Mouse (Mus musculus) spleen, adult 18-20 months (tissue): Measurements from ENCODE around the gene Pou2f2.

Experiments used
- DNase-seq, 2 experiments: peaks; one replicate each; pipeline ENCODE4 v3.0.0; 2022; ENCODE audit warnings: mixed read lengths in 2 of 2

Pou2f2 gene

DNA sequence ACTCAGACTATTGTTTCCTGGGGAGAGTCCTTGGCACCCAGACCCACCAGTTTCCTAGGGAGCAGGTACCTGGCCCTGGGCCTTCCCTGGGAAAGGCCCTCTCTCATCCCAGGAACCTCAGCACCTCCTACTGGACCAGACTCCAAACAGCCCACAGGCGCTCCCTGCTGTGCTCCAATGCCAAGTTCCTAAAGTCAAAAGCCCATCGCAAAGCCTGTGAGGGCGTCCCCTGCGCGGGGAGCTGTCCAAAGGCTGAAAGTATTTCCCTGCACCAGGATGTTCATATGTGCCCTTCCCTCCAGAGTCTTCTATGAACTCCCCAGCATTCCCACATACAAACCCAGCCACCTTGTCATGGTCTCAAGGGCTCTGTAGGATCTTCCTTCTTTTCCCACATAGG lies 37.8 kb downstream of the Pou2f2 start:
- DNase-seq, result no peak

DNA sequence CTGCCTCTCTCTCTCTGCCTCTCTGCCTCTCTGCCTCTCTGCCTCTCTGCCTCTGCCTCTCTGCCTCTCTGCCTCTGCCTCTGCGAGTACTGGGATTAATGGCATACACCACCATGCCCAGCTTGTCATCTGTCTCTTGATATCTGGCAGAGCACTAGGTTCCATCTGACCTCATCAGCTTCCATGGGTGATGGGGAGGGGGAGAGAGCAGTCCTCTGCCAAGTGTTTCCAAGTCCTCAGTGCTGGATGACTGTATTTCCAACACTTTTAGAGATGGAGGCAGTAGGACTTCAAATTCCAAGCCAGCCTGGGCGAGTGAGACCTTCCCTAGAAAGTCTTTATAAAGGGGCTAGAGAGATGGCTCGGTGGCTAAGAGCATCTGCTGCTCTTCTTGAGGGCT lies 42.0 kb downstream of the Pou2f2 start:
- DNase-seq, result no peak

DNA sequence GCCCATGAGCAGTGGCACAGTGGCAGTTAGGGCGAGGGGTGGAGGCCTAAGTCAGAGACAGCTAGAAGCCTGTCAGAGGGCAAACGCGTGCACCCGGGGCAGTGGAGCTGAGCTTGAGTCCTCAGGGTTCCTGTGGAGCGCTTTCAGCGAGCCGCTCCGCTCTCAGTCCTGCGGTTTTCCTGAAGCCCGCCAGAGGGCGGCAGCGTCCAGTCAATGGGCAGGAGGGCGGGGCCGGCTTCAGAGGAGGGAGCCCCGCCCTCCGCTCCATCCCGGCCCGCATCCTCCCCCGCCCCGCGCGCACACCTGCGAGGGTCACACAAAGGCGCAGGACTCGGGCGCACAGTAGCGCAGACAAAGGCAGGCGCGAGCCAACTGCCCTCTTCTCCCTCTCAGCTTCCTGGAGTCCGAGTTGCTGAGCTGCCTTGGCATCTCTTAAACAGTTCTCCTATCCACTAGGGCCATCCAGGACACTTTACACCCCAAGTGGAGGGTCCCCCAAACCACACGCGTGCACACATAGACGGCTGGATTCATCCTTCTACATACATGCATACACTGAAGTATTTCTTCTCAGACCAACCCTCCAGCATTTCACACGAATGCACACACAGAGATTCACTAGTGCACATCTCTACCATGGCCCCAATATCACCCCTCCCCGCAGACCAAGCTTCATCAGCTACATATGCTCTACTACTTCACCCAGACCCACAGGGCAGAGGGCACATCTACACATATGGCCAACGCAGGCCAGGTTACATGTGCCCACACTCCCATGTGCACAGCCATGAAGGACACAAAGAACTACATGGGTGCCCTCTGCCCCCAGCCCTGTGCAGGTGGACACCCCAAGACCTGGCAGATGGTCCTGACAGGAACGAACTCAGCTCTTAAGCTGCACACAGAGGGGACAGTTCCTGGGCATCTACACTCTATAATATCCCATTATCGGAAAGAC lies 46.2 kb downstream of the Pou2f2 start:
- peak; percentile 79 to 85 for DNase-seq

DNA sequence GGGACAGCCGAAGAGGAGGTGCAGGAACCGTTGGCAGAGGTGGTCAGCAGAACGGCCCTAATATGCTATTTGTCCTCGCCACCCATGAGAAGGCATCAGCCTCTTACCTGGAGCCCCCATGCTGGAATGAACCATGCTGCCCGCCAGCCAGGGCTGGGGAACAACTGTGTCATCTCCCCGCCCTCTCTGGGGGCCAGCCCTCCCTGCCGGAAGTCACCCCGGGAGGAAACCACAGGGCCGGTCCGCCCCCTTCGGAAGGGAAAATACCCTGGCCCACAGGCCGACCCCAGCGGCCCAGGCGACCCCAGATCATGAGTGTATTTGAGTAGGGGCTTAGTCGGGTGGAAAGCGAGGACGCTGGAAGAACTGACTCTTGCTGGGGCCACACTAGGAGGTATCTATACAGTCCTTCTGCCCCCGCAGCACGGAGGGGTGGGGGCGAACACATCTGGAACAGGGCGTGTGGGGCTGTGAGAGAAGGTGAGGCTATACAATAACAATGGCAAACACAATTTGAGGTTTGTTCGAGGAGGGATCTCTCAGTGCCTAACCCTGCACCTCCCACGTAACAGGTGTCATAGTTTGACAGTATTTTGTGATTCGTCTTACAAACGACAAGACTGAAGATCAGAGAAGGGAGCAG lies 47.1 kb downstream of the Pou2f2 start:
- peak; percentile 82 to 83 for DNase-seq

DNA sequence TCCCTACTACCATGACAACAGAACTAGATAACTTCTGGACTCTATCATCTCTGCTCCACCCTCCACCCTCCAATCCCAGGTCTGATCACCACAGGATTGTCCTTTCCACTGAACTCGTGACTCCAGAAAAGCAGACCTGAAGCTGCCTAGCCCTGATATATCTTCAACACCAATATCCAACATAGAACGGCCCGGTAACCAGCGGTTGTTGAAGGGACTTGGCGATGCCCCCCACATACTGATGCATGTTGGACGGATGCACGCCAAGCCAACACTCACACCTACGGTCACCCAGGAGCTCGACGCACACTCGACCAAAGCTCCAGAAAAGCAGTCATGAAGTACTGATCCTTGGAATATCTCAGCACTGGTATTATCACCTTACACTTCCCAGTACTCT lies 48.3 kb downstream of the Pou2f2 start:
- no peak for DNase-seq

DNA sequence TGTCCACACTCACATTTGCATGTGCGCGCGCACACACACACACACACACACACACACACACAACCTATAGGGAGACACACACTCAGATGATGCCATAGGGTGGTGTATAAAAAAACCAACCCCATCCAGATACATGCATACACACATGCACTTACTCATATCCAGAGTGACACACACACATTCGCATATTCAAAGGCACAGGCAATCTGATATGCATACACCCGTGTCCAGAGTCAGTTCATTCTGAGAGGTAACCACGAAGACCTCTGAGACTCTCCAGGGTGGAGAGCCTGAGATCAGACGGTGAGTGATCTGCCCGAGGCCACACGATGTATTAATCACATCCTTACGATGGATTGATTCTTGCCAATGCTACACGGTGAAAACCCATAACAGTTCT lies 49.0 kb downstream of the Pou2f2 start:
- DNase-seq, result no peak

DNA sequence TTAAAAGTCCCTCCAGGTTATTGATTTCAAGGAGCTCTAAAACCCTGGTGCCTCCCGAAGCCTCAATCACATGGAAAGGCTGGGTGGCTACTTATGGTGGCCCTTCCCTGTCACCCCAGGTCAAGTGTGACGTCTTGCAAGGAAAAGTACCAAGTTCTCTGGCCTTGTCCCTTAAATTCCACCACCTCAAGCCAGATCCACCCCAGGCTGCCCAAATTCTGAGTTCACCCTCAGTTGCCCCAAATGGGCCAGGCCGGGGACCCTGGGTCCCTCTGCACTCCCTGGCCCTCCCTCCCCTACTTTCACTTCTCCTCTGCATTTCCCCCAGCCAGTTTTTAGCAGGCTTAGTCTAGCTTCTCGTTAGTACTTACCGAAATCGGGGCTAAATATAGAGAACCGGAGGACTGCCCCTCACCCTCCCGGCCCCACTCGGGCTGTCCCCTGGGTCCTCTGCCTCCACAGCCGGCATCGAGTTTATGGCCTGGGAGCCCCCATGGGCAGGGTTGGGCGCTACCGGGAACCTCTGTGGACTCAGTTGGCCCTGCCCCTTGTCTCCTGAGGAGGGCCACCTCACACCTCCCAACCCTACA lies 50.0 kb downstream of the Pou2f2 start:
- DNase-seq, result peak; percentile 75 to 83

DNA sequence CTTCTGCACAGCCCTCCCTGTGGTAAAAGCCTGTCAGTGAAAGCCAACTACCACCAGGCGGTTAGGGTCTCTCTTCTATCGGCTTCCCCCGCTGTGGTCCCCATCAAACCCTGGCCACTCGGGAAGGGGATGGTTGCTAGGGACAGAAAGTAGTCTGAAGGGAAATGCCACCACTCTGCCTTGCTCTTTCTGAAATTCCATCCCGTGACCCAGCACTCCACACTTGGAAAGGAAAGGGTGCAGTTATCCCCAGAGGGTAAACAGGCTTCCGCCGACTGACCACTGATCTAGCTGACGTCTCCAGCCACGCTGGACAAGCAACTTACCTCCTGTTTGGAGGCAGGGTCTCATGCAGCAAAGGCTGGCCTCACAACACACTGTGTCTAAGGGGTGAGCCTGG lies 51.6 kb downstream of the Pou2f2 start:
- no peak for DNase-seq

DNA sequence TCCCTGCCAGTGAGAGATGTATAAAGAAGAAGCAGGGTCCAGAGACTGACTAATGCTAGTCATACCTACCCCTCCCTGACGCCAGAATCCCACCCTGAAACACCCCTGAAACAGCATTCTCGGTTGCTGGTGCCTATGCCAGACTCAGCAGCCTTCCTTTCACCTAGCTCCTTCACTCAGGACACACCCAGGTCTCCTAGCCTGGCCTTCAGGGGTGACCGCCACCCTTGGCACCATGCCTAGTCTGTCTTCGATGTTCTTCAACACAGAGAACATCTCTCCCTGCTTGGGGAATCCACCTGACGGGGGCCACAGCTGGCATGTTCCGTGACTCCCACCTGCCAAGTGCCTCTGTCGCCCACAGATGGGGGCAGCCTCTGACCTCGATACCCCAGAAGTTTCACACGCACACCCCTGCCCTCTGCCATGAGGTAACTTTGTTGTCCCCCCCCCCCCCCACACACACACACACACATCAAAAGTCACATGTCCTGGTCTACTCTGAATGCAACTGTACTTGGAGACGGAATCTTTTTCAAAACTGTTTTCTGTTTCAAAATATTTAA lies 53.7 kb downstream of the Pou2f2 start:
- no peak for DNase-seq

DNA sequence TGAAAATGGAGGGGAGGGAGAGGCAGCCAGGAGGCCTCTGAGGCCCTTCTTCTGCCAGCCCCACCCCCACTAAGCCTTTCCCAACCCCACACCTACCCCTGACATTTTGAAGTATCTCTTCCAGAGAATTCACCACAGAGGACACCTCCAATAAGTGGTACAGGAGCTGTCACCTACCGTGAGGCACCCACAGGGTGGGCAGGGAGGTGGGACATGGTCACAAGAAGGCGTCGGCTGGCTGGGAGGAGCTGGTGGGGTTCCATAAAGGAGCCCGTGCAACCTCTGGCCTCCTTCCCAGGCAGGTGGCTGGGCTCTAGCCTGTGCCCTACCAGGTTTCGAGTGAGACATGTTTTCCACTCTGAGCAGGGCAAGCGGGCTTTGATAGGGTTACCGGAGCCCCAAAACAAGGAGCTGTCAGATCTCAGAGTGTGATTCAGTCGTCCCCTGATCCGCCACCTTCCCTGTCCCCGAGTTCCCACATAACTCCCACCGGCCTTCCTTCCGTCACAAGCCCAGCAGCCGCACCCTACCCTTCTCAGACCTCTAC lies 58.2 kb downstream of the Pou2f2 start:
- DNase-seq, result no peak

DNA sequence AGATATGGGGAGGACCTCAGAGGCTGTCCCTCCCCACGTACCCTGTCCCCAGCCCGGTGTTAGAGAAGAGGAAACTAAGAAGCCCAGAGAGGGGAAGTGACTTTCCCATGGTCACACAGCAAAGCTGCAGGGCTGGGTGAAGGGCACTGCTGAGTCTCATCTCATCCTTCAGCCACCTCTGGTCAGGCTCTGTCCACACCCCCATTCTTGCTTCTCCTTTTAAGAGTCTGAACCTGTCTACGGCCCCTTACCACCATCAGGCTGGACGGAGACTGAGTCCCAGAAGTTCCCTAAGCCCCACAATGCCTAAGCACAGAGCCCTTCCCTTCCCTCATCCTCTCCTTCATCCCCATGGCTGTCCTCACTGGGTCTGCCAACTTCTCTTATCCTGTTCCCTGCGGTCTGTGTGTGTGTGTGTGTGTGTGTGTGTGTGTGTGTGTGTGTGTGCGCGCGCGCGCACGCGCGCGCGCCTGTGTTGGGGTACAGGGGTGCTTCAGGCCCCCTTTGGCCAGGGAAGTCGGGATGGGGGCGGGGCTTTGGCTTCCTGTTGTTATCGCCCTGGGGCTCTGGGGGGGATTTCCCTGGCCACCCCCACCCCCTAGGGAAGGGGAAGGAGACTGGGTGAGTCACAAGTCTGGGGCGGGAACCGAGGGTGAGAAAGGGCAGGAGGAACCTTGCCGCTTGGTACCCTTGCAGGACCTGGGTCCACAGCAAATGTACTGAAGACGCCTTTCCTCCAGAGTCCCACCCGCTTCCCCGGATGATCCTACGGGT lies 59.3 kb downstream of the Pou2f2 start:
- peak; percentile 88 for DNase-seq

DNA sequence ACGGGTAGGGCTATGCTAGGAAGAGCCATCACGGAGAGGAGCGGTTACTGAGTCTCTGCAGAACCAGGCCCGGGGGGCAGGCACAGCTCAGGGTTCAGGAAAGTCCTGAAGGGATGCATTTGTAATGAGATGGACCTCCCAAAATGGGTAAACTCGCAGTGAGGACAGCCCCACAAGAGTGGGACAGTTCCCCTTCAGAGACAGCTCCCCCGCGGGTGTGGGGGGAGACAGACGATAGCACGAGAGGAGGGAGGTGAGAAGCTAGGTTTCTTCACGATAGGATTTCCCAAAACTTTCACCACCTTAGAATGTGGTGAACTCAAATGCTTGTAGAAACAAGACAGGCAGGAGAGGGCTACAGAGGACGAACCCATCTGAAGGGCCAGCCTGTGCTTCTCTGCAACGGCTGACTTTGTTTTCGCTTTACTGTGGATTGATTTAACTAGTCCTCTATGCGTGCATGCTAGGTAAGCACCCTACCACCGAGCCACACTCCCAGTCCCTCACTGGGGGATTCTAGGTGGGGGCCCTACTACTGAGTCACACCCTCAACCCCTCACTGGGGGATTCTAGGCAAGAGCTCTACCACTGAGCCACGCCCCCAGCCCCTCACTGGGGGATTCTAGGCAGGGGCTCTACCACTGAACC lies 66.4 kb downstream of the Pou2f2 start:
- DNase-seq, result no peak

DNA sequence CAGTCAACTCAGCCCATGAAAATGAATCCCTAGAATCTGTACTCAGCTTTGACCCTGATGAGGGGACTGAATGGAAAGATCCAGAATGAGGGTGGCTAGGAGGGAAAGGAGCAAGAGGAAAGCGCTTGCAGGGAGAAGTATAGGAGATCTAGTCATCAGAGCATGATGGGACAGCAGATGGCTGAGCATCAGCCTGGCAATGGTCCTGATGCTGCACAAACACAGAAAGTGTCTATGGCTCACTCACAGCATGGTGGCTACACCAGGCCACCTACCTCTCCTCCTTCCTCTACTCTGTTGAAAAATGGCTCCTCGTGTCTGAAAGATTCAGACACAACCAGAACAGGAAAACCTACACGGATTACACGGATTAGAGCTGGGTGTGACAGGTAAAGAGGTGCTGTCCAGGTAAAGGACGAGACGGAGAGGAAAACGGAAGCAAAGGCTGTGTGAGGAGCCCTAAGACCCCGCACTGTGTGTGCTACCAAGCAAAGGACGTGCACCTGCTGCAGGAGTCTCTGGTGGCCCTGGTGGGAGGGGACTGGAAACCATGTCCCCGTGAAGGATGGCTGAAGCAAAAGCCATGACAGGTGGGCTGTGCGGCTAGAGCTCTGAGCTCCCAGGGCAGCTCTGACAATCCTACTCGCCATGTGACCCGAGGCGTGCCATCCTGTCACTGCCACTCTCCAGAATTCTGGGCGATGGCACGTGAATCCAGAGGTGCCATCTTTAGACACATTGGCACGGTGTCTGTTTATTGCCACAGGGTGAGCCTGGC lies 67.2 kb downstream of the Pou2f2 start:
- peak in 1 of 2 experiments; percentile 51 for DNase-seq

DNA sequence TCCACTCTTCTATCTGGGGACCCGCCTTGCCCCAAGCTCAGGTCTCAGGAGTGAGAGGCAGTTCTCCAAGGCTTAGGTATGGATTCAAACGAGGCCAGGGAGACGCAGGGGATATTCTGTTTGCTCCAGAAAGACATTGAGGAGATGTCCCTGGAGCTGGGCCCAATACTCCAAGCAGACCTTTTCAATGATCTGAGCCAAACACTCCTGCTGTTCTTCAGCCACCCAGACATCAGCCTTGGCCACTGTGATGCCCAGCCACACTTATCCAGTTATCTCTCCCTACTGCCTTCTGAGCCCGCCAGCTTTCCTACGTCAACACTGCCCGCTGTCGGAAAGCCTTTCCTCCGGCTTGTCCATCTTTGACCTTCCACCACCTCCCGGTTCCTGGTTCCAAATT lies 69.2 kb downstream of the Pou2f2 start:
- no peak for DNase-seq

DNA sequence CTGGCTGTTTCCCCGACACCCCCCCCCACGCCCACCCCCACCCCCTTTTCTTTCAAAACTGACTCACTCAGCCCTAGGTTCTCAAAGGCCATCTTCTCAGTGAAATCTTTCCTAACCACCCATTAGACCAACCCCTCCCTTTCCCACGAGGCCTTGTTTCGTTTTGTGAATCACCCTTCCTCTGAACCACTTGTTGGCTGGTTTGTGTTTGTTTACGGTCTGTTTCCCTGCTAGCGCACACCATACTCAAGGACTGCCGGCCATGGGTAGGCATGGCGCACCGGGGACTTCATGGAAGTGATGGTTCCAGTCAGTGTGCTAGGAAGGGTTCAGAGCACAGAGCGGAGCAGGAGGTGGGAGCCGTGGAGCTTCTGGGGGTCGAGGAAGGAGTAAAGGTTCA lies 70.2 kb downstream of the Pou2f2 start:
- no peak for DNase-seq

DNA sequence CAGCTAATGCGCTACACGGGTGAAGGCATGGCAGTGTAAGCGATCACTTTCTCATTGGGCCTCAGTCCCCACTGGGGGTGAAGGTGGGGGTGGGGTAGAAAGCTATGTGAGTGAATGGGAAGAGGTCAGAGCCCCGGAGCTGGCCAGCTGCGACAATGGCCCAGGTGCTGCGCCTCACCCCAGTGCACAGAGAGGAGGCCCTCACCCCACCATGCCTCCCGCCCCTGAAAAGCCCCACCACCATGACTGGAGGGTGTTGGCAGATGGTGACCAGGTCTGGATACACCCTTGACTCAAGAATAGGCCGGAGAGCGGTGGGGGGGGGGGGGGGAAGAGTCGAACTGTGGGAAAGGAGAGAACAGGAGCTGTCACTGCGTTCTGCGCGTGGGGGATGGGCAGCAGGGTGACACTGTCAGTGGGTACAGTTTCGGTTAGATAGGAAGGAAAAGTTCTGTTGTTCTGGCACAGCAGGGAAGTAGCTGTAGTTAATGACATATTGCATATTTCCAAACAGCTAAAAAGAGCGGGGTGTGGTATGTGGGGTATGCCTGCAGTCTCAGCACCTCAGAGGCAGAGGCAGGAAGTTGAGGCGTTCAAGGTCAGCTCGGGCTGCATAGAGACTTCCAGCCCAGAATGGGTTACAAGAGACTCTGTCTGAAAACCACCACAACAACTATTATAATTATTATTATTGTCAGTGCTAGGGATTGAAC lies 72.6 kb downstream of the Pou2f2 start:
- peak in 1 of 2 experiments; percentile 52 for DNase-seq

DNA sequence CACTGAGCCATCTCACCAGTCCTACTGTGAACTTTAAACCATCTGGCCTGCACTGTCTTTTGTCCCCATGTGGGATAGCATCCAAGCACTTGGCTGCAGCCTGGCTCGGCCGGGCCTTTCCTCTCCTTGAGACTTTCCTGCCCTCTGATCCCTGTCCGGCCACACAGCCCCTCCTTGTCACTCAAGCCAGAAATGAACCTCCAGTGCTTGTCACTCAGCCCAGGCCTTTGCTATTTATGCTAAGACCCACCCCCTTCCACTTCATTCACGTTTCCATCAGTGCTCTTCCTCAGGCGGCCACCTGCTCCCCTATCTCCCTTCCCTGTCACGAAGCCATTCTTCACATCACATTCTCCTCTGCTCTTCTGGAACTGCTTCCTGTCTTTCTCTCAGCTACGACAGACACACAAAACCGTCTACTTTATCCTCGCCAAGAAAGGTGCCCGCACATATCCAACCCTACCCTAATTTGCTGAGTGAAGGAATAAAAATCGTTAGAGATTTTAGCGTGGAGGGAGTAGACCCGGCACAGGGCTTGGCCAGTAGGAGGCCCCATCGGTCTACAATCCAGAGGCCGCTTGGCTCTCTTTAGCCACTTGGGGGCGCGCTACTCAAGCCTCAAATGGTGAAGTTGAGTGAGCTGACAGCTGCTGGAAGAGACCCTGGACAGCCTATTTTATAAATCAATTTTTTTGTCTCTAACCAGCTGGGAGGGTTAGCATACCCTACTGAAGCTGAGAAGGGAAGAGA lies 73.9 kb downstream of the Pou2f2 start:
- peak; percentile 78 to 89 for DNase-seq

DNA sequence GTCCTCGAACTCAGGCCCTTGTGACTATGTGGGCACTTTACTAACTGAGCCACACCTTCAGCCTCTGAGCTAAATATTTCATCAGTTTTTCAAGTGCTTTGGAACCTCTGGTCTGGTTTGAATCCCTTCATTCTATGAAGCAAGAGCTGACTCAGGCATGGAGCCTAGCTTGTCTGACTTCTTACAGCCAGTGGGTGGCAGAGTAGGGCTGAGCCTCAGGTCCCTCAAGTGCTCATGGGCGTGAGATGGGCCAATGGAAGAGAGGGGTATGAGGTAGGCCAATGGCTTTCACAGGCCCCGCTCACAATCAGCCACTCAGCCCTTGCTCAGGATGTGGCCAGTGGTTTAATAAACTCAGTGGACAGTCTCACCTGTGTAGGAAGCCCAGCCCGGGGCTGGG lies 79.9 kb downstream of the Pou2f2 start:
- no peak for DNase-seq

DNA sequence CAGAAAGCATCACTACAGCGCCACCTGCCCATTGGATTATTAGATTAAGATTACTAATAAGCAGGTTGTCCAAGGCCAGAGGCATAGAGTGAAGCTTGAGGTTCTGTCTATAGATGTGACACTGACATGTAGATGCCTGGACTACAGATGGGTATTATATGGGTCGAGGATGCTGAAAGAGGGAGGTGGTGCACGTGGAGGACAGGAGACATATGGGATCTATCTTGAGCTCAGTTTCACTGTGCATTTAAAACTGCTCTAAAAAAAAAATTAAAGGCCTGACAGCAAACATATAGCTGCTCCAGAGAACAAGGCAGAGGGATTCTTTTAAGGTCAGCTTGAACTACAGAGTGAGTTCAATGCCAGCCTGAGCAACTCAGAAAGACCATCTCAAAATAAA lies 81.4 kb downstream of the Pou2f2 start:
- no peak for DNase-seq

DNA sequence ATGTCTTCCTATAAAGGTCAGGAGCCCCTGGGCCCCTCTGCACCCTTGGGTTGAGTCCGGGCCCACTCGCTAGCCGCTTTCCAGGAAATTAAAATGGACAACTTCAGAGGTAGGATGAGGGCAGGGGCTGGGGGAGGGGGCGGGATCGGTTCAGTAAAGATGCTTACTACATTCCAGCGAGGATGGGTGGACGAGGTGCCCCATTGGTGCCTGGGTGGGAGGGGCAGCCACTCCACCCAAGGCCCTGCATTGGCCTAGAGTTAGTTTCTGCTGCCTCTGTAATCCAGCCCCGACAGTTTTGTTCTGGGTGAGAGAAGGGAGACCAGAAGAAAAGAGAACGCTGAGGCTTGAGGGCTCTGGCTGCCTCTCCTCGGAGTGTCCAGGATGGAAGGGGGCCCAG lies 89.7 kb downstream of the Pou2f2 start:
- no peak for DNase-seq
